Mouse (Mus musculus) cerebellum, postnatal 14 days (tissue): ENCODE data around the gene Fto.

Experiments
- DNase-seq, 2 experiments: peaks; one replicate each; pipeline ENCODE4 v3.0.0; 2021; ENCODE audit warnings: mixed read lengths in 2 of 2

The Fto gene

DNA sequence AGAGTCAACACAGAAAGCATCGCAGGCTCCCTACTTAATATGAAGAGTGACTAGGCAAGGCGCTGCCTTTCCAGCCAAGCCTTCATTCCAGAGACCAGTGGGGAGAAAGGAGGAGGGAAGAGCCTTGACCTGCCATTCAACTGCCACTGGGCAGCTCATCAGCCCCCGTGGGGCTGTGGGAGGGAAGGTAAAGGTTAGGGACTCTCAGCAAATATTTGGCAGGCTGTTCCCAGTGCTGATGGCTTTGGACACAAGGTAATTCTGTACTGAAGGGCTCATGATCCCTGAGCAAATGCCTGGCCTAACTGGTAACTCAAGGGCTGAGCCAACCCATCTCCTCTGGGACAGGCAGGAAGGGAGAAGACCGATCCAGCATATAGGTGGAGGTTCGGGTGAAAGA is 393.2 kb downstream of the Fto start:
- DNase-seq: no peak

DNA sequence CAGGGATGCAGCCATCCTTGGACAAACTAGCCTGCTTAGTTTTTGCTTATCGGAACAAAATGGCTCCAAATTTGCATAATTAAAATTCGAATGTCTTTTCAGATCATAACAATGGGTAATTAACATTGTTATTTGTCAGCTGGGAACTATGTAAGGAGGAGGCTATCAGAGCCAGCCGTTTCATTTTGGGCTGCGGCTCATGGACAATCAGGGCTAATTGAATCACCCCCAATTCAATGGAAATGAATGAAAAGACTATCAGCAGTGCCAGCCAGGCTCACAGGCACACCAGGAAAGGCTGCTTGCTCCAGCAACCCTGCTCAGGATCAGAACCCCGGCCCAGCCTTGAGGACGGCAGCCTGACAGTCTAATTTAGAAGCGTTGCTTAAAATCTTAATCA is 395.3 kb downstream of the Fto start:
- DNase-seq: no peak

DNA sequence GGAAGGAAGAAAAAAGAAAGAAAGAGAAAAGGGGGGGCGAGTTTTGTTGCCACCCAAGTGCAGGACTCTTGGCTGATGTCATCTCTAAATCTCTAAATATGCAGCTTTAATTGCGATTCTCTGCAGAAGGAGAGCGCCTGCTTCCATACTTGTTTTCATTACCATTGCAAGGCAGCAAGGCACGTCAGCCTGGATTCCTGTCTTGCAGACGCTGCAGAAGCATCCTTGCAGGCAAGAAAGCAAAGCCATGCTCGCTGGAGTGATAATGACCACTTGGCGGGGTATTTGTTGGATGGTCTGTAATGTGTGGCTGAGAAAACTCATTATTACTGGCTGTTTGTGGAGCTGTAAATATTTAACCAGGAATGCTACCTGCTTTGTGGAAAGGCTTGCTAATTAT is 396.4 kb downstream of the Fto start:
- DNase-seq: no peak

DNA sequence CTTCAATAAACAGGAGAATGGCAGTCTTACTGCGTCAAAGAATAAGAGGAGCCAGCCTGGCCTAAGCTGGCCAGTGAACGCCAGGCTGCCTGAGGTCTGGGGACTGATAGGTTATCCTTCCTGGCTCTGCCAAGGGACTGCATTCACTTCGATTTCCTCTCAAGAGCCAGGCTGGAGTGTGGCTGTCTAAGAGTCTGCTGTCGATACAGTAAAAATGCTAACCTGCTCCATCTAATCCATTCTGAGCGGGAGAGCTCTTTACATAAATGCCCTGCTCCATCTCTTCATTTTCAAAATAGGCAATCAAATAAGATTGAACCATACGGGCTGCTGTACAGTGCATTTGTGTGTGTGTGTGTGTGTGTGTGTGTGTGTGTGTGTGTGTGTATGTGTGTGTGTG is 397.9 kb downstream of the Fto start:
- DNase-seq: no peak

DNA sequence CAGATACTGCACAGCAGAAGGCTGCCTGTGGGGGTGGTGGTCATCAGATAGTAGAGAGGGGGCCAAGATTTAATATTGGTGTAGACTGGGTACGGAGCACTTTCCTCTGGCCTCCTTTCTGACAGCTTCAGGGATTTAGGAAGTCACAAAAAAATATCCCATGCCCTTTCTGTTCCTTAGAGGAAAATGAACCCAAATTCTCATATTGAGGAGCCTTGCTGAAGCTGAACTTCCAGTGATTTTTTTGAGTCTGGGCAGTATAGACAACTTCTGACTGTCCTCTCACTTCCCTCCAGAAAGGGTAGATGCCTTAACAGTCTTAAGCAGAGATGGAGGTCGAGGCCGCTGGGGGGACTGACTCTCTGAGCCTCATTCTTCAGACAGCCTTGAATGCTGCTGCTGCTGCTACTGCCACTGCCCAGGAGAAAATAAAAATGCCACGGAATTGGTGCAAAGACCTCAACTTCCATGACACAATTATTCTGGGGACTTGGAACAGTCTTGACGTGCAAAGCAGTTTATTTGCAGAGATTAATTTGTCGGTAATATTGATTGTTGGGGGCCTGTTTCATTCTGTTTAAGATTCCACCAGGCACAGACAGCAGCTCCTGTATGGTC is 398.8 kb downstream of the Fto start:
- no peak for DNase-seq

DNA sequence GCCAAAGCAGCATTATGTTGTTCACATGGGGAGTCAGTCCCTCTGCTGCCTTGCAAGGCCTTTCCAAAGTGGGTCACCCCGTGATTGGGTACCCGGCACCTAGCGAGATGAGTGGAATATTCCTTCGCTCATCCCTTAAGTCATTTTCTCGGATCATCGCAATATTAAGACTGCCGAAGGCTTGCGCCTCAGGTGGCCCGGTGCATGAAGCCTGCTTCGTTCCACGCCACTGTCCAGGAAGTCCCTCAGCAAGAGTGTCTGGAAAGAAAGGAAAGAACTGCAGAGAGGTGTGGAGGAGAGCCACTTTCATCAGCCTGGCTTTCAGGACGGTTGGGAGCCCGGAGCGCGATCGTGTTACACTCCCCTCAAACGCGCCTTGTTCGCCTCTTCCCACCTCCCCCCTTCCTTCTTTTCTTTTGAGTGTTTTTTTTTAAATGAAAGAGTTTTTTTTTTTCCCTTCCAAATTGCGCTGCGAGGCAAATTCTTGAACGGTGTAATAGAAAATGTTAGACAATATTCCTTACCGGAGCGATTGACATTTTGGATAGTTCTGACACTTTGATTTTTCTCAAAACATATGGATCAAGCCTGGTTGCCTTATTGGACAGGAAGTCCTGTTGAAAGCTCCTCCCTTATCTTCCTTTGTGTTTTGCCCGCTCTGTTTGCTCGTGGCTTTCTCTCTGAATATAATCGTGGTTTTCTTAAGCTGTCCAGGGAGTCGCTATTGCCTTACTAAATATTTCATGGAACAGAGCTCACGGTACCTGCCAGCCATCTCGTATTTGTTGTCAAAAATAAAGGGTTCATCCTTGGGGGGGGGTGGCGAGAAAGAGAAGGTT is 399.6 kb downstream of the Fto start:
- DNase-seq: peak in 1 of 2 experiments; percentile 47

DNA sequence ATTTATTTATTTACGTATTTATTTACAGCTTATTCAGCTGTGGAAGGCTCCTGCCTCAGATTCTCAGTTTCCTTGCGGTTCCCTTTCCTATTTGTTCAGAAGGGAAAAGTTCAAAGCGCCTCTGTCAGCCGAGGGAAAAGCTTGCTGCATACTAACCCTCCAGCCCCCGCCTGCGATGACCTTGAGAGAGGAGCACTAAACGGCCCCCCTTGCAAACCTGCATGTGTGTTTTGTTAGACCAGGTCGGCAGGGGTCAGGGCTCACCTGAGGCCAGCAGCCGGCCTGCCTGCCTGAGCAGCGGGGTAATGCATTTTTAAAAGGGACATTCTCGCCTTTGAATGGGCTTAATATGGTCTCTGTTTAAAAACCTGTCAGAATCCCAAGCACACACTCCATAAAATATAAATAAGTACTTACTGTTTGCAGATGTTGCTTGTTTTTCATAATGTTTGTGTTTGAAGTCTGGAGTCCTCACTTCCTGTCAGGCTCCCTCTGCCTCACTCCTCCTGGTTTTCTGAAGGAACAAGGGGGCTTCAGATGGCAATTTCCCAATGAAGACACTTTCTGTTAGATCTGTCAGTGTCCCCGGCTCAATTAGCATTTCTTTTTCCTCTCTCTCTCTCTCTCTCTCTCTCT is 400.5 kb downstream of the Fto start:
- peak in 1 of 2 experiments; percentile 21 for DNase-seq

DNA sequence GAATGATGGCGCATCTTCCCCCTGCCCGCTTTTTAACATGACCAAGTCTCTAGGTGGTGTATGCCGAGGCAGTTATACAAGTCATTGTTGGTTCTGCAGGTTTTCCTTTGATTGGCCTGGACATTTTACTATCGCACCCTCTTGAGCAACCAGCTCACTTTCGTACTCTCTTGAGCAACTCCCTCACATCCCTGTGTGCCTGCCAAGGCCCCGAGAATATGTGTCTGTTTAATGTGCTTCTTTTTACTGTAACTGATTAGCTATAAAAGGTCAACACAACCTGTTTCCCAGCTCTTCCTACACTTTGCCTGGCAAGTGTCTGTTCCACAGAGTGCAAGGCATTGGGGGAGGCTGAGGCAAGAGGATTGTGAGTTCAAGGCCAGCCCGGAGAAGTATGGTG is 401.4 kb downstream of the Fto start:
- no peak for DNase-seq

DNA sequence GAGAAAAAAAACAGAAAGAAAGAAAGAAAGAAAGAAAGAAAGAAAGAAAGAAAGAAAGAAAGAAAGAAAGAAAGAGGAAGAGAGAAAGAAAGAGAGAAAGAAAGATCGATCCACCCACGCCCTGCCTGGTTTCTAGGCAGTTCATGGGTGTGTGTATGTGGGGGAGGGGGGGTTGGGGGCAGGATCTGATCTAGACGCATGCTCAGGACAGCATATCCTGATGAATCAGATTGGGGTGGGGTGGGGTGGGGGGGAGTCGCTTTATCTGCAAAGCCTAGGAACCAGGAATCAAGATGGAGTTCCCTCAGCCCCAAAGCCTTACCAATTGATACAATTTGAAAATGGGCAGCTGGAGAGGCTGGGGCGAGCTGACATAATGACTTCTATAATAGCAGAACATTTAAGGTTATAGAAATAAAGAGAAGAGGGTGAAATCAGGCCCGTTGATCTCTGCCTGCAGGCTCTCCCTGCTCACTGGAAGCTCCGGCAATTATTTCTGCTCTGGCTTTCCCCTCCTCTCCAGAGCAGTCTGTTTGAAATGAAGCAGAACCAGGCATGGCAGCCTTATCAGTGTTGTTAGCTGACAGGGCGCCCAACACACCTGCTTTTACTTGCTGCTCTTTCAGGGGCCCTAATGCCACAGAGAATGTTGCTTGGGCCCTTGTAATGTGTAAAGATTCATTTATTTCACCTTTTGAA is 402.2 kb downstream of the Fto start:
- no peak for DNase-seq
